Mouse (Mus musculus) embryo, embryonic 11.5 days (tissue): ENCODE results near the gene Limch1.

ENCODE experiments used
- DNase-seq: peaks from one replicate; pipeline ENCODE4 v3.0.0-alpha.2; 2012; ENCODE audit warnings: low read depth, low spot score

Limch1 gene

GRCm38 (mm10) chr5:66746761-66747160 is 1.1 kb downstream of the Limch1 start:
- no peak for DNase-seq

GRCm38 (mm10) chr5:66747761-66748430 is 2.3 kb downstream of the Limch1 start:
- no peak for DNase-seq

DNA sequence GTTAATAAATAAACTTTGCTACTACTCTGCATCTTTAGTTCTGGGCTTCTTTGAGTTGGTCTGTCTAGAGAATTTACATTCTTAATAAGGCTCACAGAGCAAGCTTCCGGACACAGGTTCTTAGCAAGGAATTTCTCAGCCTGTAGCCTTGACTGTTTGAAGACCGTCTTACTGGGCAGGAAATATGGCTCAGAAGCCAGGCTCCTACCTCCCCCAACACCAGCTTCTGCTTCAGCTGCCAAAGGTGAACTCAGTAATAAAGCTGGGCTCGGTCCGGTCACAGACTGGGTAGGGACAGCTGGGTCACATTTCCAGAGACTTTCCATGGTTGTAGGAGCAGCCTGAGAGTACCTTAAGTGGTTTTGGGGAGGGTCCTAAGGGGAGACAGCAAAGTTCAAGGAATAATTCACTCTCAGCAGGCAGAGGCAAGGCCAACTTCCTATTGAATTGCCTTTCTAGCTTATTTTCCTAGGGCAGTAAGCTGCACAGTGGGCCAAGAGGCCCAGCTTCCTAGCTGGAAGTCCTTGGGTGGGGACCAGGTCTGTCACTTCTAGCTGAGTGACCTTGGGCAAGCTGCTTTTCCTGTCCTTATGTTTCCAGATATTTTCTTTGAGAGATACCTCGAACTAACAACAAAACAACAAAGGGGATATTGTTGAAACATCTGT is 3.0 kb downstream of the Limch1 start:
- DNase-seq, result no peak

DNA sequence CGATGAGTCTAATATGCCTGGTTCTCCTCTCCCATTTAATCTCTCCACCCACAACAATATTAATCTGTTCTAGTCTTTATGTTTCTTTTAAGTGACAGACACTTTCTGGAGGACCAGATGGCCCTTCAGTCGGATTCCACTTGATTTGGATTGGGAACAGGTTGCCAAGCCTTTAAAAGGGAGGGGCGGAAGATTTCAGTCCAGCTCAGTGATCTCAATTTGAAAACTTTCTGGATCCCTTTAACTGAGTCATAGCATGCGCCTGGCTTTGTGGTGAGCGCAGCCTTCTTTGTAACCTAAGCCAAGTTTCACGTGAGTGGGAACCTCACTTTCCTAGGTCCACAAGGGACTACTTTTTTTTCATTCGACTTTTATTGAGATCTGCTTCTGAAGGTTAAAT is 5.0 kb downstream of the Limch1 start:
- no peak for DNase-seq

DNA sequence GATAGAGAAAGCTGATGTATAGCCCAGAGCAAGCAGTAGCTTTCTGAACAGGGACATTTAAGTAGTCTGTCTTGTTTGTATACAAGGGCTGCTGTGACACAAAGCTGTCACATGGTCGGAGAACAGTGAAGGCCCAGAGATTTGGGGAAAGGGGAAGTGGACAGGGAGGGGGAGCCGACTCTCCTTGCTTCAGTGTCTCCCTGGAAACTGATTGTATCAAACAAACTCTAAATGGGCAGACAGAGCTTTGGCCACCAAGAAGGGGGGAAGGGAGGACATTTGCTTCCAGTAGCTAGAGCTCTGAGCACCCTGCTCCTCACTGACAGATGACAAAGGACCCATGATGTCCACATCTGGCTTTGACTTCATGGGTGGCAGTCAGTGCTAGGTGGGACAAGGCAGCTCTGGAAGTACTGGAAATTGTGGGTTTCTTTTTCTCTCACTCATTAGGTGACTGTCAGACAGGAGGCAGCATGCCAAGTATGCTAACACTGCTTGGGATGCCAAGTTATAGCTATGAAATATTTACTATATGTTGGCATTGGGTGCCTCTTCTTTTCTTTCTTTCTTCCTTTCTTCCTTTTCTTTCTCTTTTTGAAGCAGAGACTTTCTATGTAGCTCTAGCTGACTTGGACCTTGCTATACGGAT is 5.8 kb downstream of the Limch1 start:
- no peak for DNase-seq

- DNase-seq, result no peak
Observed at GRCm38 (mm10) chr5:66753620-66754019, 8.0 kb downstream of the Limch1 start.

DNA sequence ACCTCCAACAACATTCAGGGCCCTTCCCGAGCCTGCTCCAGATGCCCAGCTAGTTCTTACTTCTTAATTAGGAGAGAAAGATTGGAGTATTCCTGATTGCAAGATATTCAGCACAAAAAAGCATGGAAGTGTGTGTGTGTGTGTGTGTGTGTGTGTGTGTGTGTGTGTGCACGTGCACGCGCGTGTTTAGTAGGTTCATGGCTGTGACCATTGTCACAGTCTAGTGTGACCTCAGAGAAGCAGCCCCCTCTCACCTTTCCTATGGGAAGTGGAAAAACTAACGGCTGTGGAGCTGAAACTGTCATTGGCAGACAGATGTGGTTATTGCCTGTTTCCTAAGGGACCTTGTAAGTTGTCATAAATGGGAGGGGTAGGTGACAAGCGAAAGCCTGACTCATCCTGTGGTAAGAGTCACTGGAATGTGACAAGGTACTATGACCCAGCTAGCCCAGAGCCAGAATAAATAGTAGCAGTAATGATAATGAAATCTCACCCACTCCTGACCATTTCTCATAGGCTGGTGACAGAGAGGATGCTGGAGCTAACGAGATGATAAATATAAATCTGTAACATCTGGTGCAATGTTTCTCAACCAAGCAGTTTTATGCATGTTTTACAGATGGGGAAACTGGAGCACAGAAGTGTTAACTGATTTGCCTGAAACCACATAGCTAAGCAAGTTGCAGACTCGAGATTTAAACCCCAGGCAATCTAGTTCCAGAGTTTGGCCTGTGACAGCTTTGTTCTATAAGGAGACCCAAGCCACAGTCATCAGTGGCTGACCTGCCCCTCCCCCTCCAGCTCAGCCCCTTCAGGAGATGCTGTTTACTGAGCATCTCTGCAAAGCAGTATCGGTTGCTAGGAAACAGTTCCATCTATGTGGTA is 11.4 kb downstream of the Limch1 start:
- DNase-seq, result no peak

DNA sequence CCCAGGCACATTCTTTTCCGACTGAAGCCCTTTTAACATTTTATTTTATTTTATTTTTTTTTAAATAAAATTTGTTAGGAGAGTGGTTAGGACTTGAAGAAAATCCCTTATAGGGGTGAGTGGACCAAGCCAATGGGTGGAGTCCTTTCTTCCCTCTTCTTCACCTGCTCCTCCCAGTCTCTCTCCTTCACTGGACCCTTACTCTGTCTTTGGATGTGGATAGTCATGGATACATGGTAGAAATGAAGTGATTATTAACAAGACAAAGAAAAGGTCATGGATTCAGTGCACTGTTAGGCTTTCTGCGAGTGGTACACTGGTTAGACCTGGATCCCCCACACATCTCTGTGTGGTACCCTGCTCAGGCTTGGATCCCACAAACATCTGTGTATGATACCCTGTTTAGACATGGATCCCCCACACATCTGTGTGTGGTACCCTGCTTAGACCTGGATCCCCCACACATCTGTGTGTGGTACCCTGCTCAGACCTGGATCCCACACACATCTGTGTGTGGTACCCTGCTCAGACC is 12.1 kb downstream of the Limch1 start:
- no peak for DNase-seq

DNA sequence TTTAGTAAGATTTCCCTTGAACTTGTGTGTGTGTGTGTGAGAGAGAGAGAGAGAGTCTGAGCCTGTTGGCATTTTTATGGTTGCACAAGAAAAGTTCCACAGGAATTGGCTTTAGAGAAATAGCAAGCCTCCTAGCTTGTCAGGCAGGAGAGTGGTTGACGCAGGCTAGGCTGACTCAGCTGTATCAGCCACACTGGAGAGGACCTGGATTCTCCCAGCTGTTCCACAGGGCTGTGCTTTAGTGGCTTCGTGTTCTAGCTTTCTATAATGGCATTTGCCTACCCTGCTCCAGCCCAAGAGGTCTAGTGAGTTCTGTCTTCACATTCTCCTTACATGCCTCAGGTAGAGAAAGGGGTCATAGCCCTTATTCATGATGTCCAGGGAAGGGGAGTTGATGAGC is 13.7 kb downstream of the Limch1 start:
- DNase-seq, result no peak

- DNase-seq, result no peak
Observed at GRCm38 (mm10) chr5:66760747-66761146, 15.1 kb downstream of the Limch1 start.

- DNase-seq, result no peak
Observed at GRCm38 (mm10) chr5:66762006-66762405, 16.4 kb downstream of the Limch1 start.

DNA sequence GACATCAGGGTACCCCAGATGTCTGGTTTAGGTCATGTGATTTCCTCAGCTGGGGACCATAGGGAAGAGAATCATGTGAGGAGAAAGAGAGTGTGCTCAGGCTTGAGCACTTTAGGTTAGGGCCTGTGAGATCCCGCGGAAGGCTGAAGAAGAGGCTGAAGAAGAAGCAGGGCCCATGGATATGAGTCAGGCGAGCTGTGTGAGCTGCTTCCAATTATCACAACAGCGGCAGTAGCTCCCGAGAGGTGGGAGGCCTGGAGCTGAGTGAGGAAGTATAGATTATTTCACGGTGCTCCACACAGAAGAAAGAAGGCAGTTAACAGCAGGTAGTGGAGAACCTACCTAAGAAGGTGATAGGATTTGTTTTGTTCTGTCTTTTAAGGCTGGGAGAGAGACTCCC is 18.5 kb downstream of the Limch1 start:
- DNase-seq, result no peak

DNA sequence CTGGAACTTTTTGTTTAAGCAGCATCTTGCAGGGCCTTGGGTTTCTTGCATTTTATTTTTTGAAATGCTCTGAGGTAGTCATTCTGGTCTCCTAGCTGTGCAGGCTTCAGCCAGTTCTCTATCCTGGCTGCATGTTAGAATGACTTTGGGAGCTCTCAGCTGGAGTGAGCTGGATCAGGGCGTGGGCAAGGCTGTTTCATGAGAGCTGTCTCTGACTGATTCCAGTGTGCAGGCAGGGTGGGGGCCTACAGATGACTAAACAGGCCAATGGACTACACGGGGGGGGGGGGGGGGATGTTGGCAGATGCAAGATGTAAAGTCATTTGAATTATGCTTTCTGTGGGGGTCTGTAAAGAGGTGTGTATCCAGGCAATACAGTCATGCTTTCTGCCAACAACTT is 20.3 kb downstream of the Limch1 start:
- no peak for DNase-seq

- no peak for DNase-seq
Observed at GRCm38 (mm10) chr5:66768034-66768433, 22.4 kb downstream of the Limch1 start.

GRCm38 (mm10) chr5:66769070-66769469 is 23.4 kb downstream of the Limch1 start:
- DNase-seq, result no peak

GRCm38 (mm10) chr5:66769558-66769957 is 23.9 kb downstream of the Limch1 start:
- no peak for DNase-seq

GRCm38 (mm10) chr5:66777999-66778710 is 32.5 kb downstream of the Limch1 start:
- no peak for DNase-seq

GRCm38 (mm10) chr5:66780371-66780770 is 34.7 kb downstream of the Limch1 start:
- DNase-seq, result no peak

- no peak for DNase-seq
Observed at GRCm38 (mm10) chr5:66781507-66781906, 35.9 kb downstream of the Limch1 start.

DNA sequence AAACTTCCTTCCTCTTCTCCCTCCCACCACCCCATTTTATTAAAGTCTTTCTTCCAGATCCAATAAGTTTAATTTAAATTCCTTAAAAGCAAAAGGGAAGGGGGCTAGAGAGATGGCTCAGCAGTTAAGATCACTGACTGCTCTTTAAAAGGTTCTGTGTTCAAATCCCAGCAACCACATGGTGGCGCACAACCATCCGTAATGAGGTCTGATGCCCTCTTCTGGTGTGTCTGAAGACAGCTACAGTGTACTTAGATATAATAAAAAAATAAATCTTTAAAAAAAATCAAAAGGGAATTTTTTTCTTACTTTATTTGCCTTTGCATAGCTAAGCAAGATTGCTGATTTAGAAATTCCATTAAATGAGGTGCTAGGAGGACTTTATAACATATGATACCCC is 37.2 kb downstream of the Limch1 start:
- no peak for DNase-seq
